ENCODE assay signal across 25 mouse cellular contexts in genomic region chr9:29534773-29535172, GRCm38 (mm10).
"Had no signal": no experiment of that assay in that cellular context is flagged by ENCODE, and none has a peak within 500 bp of the region (broad histone marks: within the 10 kb centered on the region; RNA-seq: fewer than 3 reads in every experiment).

No protein-coding gene starts in this region.

- H3K4me1 ChIP-seq: heart, embryonic 13.5 days; heart, embryonic 15.5 days; kidney, embryonic 15.5 days; limb, embryonic 15.5 days; liver, embryonic 12.5 days had no signal

- H3K4me3 ChIP-seq: heart, adult 2 months; heart, embryonic 13.5 days; heart, embryonic 15.5 days; hindbrain, embryonic 13.5 days; hindbrain, embryonic 15.5 days; kidney, embryonic 15.5 days; limb, embryonic 13.5 days; limb, embryonic 15.5 days; liver, embryonic 12.5 days had no signal

- H3K27ac ChIP-seq: heart, adult 2 months; heart, embryonic 13.5 days; heart, embryonic 15.5 days; hindbrain, embryonic 13.5 days; hindbrain, embryonic 15.5 days; hindbrain, postnatal 0 days; kidney, embryonic 15.5 days; kidney, postnatal 0 days; limb, embryonic 13.5 days; limb, embryonic 15.5 days; liver, embryonic 12.5 days; liver, embryonic 14.5 days had no signal

- ATAC-seq: hindbrain, postnatal 0 days; intestine, embryonic 16.5 days; liver, embryonic 12.5 days had no signal

- H3K27me3 ChIP-seq: heart, embryonic 13.5 days; heart, embryonic 15.5 days; hindbrain, embryonic 13.5 days; hindbrain, embryonic 15.5 days; kidney, embryonic 15.5 days; limb, embryonic 15.5 days; liver, embryonic 12.5 days had no signal

- DNase-seq: gastrocnemius, postnatal 14 days; gastrocnemius, postnatal 36 days; heart, adult 2 months; heart, postnatal 14 days; heart, postnatal 36 days; kidney, adult 11 months; kidney, adult 2 months; kidney, adult 9 months; kidney, postnatal 14 days; kidney, postnatal 36 days; layer of hippocampus, adult 9-11 months; layer of hippocampus, postnatal 36 days; left cerebral cortex, postnatal 4 days had no signal
